Mouse (Mus musculus): Measurements from ENCODE around the gene Rnase9.
A peak's percentile ranks its signal among the peaks of the same experiment; 100 is the strongest.
"Not testable (repeated sequence)": the region's sequence is repeated elsewhere in the genome, so short reads cannot be mapped to it uniquely, and the experiment has no call there.

Gene Rnase9

DNA sequence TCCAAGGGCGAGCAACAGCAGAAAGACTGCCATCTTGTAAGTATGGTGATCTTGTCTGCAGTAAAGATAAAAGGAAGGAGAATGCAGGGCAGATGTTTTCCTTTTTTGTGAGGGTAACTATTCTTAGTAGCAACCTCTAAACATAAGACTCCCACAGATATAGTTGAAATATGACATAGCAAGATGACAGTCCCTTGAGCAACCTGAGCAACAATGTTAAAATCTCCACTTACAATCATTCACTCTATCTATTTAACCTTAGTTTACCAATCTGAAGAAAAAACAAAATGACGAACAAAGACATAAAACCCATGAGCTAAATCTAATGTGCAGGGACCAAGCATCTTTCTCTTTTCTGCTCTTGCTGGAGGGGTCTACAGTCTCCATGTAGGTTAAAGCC, 8.4 kb upstream of the Rnase9 start, which contains the start of gene Rnase11:
Gene Rnase11, minus strand, starts transcription at position 101 of the 400 bp plus-strand sequence.
- no peak for DNase-seq (ENCODE audit: low read depth, low spot score)

DNA sequence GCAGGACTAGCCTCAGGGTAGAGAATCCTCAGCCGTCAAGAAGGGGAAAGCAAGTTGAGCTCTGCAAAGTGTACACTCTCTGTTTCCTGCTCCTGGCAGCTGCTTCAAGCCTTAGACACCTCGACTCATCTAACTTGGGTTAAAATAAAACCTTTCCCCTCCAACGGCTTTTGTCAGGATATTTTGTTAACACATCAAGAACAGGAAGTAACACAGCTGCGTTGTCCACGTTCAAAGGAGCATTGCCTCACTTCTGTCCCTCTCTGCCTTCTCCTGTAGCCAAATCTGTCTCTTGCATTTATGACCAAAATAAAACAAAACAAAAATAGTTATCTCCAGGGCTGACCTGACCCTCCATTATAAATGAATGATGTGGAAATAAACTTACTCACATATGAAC, 6.2 kb upstream of the Rnase9 start:
- DNase-seq (ENCODE audit: low read depth, low spot score): no peak

- no peak for DNase-seq (ENCODE audit: low read depth, low spot score)
Measured at GRCm38 (mm10) chr14:51036214-51036613, 5.5 kb downstream of the Rnase9 start.

GRCm38 (mm10) chr14:51035206-51035605, 6.5 kb downstream of the Rnase9 start:
- no peak for DNase-seq (ENCODE audit: low read depth, low spot score)

DNA sequence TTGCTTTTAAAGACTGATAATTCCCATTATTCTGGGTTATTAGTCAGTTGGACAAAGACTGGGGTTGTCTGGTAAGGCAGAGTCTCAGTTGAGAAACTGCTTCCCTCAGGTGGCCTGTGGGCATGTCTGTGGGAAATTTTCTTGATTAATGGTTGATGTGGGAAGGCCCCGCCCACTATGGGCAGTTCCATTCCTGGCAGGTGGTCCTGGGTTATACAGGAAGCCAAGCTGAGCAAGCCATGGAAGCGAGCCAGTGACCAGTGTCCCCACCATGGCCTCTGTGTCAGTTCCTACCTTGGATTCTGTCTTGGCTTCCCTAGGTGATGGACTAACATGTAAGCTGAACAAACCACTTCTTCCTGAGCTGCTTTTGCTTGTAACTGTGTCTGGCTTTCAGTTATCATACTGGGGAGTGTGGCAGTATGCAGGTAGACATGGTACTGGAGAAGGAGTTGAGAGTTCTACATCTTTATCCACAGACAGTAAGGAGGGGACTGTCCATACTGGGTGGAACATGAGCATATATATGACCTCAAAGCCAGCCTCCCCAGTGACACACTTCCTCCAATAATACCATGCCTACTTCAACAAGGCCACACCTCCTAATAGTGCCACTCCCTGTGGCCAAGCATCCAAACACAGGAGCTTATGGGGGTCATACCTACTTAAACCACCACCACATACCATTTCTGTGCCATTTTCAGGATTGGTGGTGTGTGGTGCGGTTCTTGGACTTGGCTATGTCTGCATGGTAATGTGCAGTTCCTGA, 14.1 kb downstream of the Rnase9 start:
- DNase-seq (ENCODE audit: low read depth, low spot score): no peak

- DNase-seq (ENCODE audit: low read depth, low spot score): peak; percentile 78
Measured at GRCm38 (mm10) chr14:51026391-51027133, 15.1 kb downstream of the Rnase9 start.

DNA sequence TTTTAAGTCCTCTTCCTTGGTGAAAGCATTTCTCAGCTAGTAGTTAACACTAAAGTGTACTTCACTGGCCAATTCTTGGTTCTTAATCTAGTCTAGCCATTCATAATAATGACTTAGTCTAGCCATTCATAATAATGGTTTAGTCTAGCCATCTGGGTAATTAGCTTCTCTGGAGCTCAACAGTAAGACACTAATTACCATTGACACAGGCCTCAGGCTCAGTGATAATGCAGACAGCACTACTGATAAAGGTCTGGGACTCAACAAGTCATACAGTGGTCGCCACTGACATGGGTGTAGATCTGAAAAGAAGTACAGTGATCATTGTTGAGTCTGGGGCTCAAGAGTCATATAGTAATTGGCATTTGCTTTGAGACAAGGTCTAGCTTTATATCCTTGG, 16.8 kb downstream of the Rnase9 start:
- no peak for DNase-seq (ENCODE audit: low read depth, low spot score)

DNA sequence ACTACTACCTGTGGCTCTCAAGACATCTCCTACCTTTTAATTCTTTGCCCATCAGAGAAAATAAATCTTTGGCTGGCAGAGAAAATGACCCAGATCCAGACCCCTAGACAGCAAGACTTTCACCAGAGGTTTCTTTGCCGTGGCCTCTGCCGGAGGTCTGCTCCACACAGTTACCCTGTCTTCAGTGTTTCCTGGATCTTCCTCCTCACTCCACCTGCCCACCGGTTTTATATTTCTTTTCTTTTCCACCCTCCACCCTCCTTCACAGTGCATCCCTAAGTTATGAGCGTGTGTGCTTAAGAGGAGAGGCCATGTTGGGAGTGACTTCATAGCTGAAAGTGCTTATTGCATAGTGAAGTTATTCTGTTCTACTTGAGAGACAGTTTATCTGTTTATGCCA, 18.2 kb downstream of the Rnase9 start:
- DNase-seq (ENCODE audit: low read depth, low spot score): no peak

DNA sequence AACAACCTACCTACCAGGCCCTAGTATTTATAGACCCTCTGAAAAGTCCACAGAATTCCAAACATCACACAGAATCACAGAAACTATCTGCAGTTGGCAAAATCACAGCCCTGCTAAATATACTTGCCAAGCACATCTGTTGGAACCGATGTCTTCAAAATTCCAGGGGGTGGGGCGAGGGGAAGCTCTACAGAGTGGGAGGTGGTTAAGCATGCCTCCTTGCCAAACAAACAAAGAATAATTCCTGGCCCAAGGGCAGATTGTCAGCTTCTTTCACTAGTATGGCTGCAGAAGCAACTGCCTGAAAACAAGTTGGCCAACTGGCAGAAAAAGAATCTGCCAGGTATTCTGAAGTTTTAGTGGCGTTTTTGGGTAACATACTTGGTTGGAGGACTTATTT, 24.4 kb downstream of the Rnase9 start:
- no peak for DNase-seq (ENCODE audit: low read depth, low spot score)

DNA sequence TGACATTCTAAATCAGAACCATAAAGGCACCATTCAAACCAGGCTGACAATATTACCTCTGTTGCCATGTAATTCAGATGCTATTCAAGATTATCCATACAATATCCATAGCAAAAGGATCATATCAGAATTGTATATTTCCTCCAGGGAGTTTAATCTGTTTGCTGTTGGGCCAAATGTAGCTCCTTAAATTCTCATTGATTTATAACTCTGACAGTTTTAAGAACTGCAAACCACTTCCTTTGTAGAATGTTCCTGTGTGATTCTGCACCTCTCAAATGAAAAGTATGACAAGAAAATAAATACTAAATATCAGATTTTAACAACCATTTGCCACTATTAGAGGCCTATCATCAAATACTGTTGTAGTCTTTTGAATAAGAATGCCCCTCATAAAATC, 25.9 kb downstream of the Rnase9 start:
- no peak for DNase-seq (ENCODE audit: low read depth, low spot score)

GRCm38 (mm10) chr14:51014724-51015123, 26.9 kb downstream of the Rnase9 start:
- not testable (repeated sequence) for DNase-seq (ENCODE audit: low read depth, low spot score)

DNA sequence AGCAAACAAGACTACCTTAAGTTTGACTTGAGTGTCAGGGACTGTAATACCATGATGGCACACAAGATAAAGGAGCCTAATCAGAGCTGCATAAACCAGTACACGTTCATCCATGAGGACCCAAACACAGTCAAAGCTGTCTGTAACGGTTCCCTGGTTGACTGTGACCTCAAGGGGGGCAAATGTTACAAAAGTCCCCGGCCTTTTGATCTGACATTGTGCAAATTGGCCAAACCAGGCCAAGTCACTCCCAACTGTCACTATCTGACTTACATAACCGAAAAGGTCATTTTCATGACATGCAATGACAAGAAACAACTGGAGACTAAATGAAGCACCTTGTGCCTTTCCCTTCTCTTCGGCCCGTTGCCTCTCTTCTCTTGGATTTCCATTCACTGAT, 32.1 kb downstream of the Rnase9 start:
- no peak for DNase-seq (ENCODE audit: low read depth, low spot score)

DNA sequence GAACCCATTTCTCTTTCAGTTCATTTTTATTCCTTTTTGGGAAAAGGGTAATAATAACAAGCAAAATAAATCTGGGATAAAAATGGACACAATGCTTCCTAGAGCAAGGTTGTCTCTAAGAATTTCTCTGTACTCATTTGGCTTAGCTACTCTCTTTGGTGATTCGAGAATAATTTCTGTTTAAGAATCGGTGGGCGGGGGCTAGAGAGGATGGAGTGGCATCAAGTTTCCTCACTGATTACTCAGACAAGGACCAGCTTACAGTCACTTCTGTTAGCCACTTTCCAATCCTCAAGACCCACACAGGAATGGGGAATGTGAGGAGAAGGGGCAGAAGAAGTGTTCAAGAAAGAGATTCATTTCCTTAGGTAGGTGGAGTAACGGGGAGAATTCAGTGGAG, 32.9 kb downstream of the Rnase9 start:
- no peak for DNase-seq (ENCODE audit: low read depth, low spot score)

DNA sequence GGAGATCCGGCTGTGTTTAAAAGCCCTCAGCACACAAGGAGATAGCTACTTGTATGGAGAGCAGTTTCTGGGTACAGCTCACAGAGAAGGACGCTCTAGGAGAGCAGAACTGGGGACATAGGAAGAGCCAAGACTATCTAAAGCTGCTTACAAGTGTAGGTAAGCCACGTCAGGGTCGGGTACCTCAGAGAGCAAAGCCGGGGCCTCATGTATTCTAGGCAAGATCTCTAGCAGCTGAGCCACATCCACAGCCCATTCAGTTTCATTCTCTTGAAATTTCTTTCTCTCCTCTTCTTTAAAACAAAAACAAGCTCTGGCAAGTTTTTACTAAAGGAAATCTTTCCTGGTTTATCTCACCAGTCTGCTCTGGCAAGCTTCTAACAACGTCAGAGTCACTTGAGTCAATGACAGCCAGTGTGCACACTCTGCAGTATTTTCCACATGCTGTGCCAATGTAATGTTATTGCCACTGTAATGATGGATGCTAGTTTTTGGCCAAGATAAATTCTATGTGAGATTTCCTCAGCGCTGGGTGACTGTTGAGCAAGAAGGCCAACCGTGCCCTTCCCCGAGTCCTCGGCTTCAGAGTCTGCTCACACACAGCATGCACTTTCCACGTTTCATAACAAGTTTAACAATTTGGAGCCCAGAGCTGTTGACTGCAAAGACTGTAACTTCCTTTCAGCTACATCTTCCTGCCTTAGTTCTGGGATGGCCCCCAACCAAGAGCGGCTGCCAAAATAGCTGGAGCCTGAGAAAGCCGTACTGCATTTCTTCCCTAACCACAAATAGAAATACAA, 33.6 kb downstream of the Rnase9 start:
- DNase-seq (ENCODE audit: low read depth, low spot score): no peak

GRCm38 (mm10) chr14:51007152-51007801, 34.4 kb downstream of the Rnase9 start, which contains the start of gene Rnase10:
Rnase10 (plus strand) TSS chr14:51007751.
- DNase-seq (ENCODE audit: low read depth, low spot score): no peak

DNA sequence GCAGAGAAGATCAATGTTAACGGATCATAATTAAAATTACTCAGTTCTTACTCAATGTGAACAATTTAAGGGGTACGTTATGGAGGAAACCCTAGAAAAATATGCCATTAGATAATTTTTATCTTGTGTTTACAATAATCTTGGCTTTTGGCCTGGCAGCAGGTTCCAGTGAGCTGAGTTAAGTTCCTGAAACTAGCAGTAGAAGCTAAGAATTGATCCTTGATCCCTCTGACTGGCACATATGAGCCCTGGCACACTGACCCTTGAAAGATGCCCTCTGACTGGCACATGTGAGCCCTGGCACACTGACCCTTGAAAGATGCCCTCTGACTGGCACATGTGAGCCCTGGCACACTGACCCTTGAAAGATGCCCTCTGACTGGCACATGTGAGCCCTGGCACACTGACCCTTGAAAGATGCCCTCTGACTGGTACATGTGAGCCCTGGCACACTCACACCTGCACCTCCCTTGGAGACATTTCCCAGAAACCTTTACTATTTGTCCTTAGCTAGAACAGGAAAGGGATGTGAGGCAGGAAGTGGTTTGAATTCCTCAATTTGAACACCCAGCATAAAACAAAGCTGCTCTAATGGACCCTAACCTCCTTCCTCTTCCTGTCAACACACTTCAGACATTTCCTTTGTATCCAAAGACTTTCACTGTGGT, 43.5 kb downstream of the Rnase9 start:
- no peak for DNase-seq (ENCODE audit: low read depth, low spot score)

- DNase-seq (ENCODE audit: low read depth, low spot score): no peak
Measured at GRCm38 (mm10) chr14:50997088-50997487, 44.6 kb downstream of the Rnase9 start.

- DNase-seq (ENCODE audit: low read depth, low spot score): no peak
Measured at GRCm38 (mm10) chr14:50991037-50991436, 50.6 kb downstream of the Rnase9 start.

Measured in forelimb bud, embryonic 11.5 days (tissue).